Mouse (Mus musculus): ENCODE data around the gene Msl2.

DNA sequence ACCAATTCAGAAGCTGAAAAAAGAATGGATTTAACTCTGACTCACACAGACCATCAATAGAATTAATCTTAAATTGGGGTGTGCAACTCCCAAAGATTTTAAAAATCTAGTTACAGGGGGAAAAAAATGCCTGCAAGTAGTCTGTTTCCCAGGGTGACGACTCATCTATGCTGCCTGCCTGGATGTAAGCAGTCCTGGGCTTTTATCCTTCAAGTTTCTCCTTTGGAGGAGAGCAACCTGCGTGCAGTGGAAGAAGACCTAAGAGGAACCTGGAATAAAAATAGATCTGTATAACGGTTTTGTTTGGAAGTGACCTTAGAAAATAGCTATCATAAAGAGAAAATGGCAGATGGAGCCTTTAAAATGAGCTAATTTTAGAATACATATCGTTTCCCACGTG is 1.4 kb upstream of the Msl2 start:
- TF ChIP-seq POLR2A (IDR thresholded peaks at IDR 0.05; ENCODE audit: borderline replicate concordance, insufficient read depth, low read length) (no peak), CTCF (IDR thresholded peaks at IDR 0.05; ENCODE audit: borderline replicate concordance, insufficient read depth, low read depth, low read length) (no peak)
